11 mouse cellular contexts compared by ENCODE assay signal in genomic region chr10:39484382-39484826, GRCm38 (mm10).
DNase-seq lines count a peak whose midpoint lies in the region; ATAC-seq and TF ChIP-seq lines count a peak whose summit lies in the region.
"Had no signal": no experiment of that assay in that cellular context is flagged by ENCODE, and none has a peak within 500 bp of the region (broad histone marks: within the 10 kb centered on the region; RNA-seq: fewer than 3 reads in every experiment).

No protein-coding gene starts in this region.

- H3K4me3 ChIP-seq in kidney, adult 2 months (ENCODE audit: insufficient read depth, low read depth, low read length) = no peak overlapping the region
- H3K4me3 ChIP-seq in embryonic facial prominence, embryonic 11.5 days (ENCODE audit: low read depth, low read length) = no peak overlapping the region
- no peak overlapping the region for H3K4me3 ChIP-seq in hindbrain, embryonic 15.5 days
- no peak overlapping the region for H3K4me3 ChIP-seq in midbrain, postnatal 0 days (ENCODE audit: low read depth, low read length)

- no peak for TF ChIP-seq CTCF in kidney, adult 2 months (conservative IDR thresholded peaks at IDR 0.05; ENCODE audit: insufficient read depth, insufficient read length, low read depth, low read length)
- TF ChIP-seq CTCF in midbrain, postnatal 0 days (IDR thresholded peaks at IDR 0.05) = peak; percentile 38

- H3K36me3 ChIP-seq in kidney, adult 2 months (ENCODE audit: control insufficient read depth, insufficient read depth, low read length) = no peaks in the 10 kb centered on the region
- no peaks in the 10 kb centered on the region for H3K36me3 ChIP-seq in embryonic facial prominence, embryonic 11.5 days (replicated peaks; ENCODE audit: control insufficient read depth, insufficient read depth, low read depth, low read length)
- no peaks in the 10 kb centered on the region for H3K36me3 ChIP-seq in hindbrain, embryonic 15.5 days
- no peaks in the 10 kb centered on the region for H3K36me3 ChIP-seq in midbrain, postnatal 0 days (ENCODE audit: insufficient read depth, low read length)

- TF ChIP-seq POLR2A in kidney, adult 2 months (IDR thresholded peaks at IDR 0.05; ENCODE audit: low read depth, low read length) = no peak

- ATAC-seq in embryonic facial prominence, embryonic 11.5 days (replicated peaks; ENCODE audit: insufficient number of reproducible peaks, low FRiP score, low TSS enrichment, low read depth) = no peak
- ATAC-seq in hindbrain, embryonic 15.5 days (ENCODE audit: low FRiP score, low read depth) = peak; percentile 28; the same call in 1 of the 2 replicates
- ATAC-seq in midbrain, postnatal 0 days (ENCODE audit: low FRiP score) = no peak

- H3K4me2 ChIP-seq in embryonic facial prominence, embryonic 11.5 days (ENCODE audit: low read depth, low read length) = no peak overlapping the region
- peak overlapping the region; percentile 14 for H3K4me2 ChIP-seq in hindbrain, embryonic 15.5 days
- no peak overlapping the region for H3K4me2 ChIP-seq in midbrain, postnatal 0 days (ENCODE audit: low read depth, low read length, poor library complexity, severe bottlenecking)

- H3K9me3 ChIP-seq in embryonic facial prominence, embryonic 11.5 days (replicated peaks; ENCODE audit: control insufficient read depth, low read length) = no peaks in the 10 kb centered on the region
- no peaks in the 10 kb centered on the region for H3K9me3 ChIP-seq in hindbrain, embryonic 15.5 days
- H3K9me3 ChIP-seq in midbrain, postnatal 0 days (ENCODE audit: low read length) = no peaks in the 10 kb centered on the region

- no peak overlapping the region for H3K9ac ChIP-seq in embryonic facial prominence, embryonic 11.5 days (replicated peaks; ENCODE audit: low read length)
- no peak overlapping the region for H3K9ac ChIP-seq in hindbrain, embryonic 15.5 days
- no peak overlapping the region for H3K9ac ChIP-seq in midbrain, postnatal 0 days (replicated peaks; ENCODE audit: low read length, poor library complexity, severe bottlenecking)

- DNase-seq in kidney, adult 2 months = peak; percentile 9
- DNase-seq in kidney, postnatal 10 days = no peak
- peak; percentile 55 for DNase-seq in embryonic facial prominence, embryonic 11.5 days (ENCODE audit: low spot score)
- peak; percentile 38 for DNase-seq in midbrain, postnatal 0 days (ENCODE audit: low spot score)
- DNase-seq in right cerebral cortex, adult 18-20 months = no peak
- DNase-seq in adrenal gland, postnatal 10 days = no peak
- DNase-seq in layer of hippocampus, adult 18-20 months (ENCODE audit: low spot score in 2 of 2) = no peak
- DNase-seq: B cell, adult 2 months; heart, postnatal 36 days; liver had no signal

- H3K27ac ChIP-seq in kidney, adult 2 months (ENCODE audit: insufficient read depth, low read depth, low read length) = no peak overlapping the region
- no peak overlapping the region for H3K27ac ChIP-seq in embryonic facial prominence, embryonic 11.5 days (replicated peaks; ENCODE audit: low read depth, low read length)
- peak overlapping the region; percentile 73 for H3K27ac ChIP-seq in hindbrain, embryonic 15.5 days (replicated peaks)
- H3K27ac ChIP-seq in midbrain, postnatal 0 days (ENCODE audit: low read depth, low read length) = peak overlapping the region; percentile 67

- no peaks in the 10 kb centered on the region for H3K27me3 ChIP-seq in kidney, adult 2 months (replicated peaks; ENCODE audit: control insufficient read depth, insufficient read depth, low read length)
- H3K27me3 ChIP-seq in embryonic facial prominence, embryonic 11.5 days (ENCODE audit: control insufficient read depth, insufficient read depth, low read length) = no peaks in the 10 kb centered on the region
- H3K27me3 ChIP-seq in hindbrain, embryonic 15.5 days = no peaks in the 10 kb centered on the region
- no peaks in the 10 kb centered on the region for H3K27me3 ChIP-seq in midbrain, postnatal 0 days (ENCODE audit: insufficient read depth, low read length)

- WGBS in kidney, adult 2 months = 29% methylated on average over 8 of the region's 8 CpGs
- WGBS in embryonic facial prominence, embryonic 11.5 days = 27% methylated on average over 8 of the region's 8 CpGs
- WGBS in hindbrain, embryonic 15.5 days = 6% methylated on average over 8 of the region's 8 CpGs
- 8% methylated on average over 8 of the region's 8 CpGs for WGBS in midbrain, postnatal 0 days

- no peaks in the 10 kb centered on the region for H3K4me1 ChIP-seq in kidney, adult 2 months (ENCODE audit: control insufficient read depth, insufficient read depth, low read length)
- H3K4me1 ChIP-seq in embryonic facial prominence, embryonic 11.5 days (ENCODE audit: control insufficient read depth, insufficient read depth, low read length) = no peaks in the 10 kb centered on the region; the same call in 1 of the 2 replicates
- peaks cover 65% of the 10 kb centered on the region for H3K4me1 ChIP-seq in hindbrain, embryonic 15.5 days (replicated peaks)
- peaks cover 25% of the 10 kb centered on the region; the same call in 1 of the 2 replicates for H3K4me1 ChIP-seq in midbrain, postnatal 0 days (ENCODE audit: insufficient read depth, low read length)

Comparison
In these comparisons a context has a peak if more than half of its experiments do, and no peak if none do; other contexts are left out.
1. DNase-seq: peak in kidney, adult 2 months (single experiment), embryonic facial prominence, embryonic 11.5 days (single experiment) and midbrain, postnatal 0 days (single experiment); none in kidney, postnatal 10 days (single experiment), right cerebral cortex, adult 18-20 months (single experiment), adrenal gland, postnatal 10 days (single experiment) and layer of hippocampus, adult 18-20 months (0 of 2).
2. H3K27ac ChIP-seq: peak in hindbrain, embryonic 15.5 days (single experiment) and midbrain, postnatal 0 days (single experiment); none in kidney, adult 2 months (single experiment) and embryonic facial prominence, embryonic 11.5 days (single experiment).